Mouse (Mus musculus) olfactory bulb, adult 2 months (tissue): ENCODE results near the gene H2-M11. TPM values are rescaled to one million over a fixed set of nuclear protein-coding genes. Genes with fewer than 3 reads are reported as not detected.

Experiments used
- H3K27ac ChIP-seq: fragments of 200-500 bp; 2 replicates; pipeline ENCODE4 v1.5.1; 2012; ENCODE audit warnings: low read depth, low read length; ENCODE audit not compliant: insufficient read depth
- H3K4me1 ChIP-seq: fragments of 200-500 bp; 2 replicates; pipeline ENCODE4 v1.6.1; 2012; ENCODE audit warnings: low read length; ENCODE audit not compliant: control insufficient read depth, insufficient read depth
- H3K4me3 ChIP-seq: fragments of 200-500 bp; 2 replicates; pipeline ENCODE4 v1.5.1; 2012; ENCODE audit warnings: mild to moderate bottlenecking, low read depth, low read length, moderate library complexity; ENCODE audit not compliant: insufficient read depth
- CTCF ChIP-seq: fragments of 200-500 bp; IDR thresholded peaks from 2 replicates; pipeline ENCODE4 v1.5.1; 2012; ENCODE audit warnings: low read depth, mild to moderate bottlenecking, low read length, moderate library complexity; ENCODE audit not compliant: insufficient read depth
- POLR2A ChIP-seq: fragments of 200-500 bp; IDR thresholded peaks from 2 replicates; pipeline ENCODE4 v1.6.1; 2012; ENCODE audit warnings: mild to moderate bottlenecking, low read depth, low read length, moderate library complexity; ENCODE audit not compliant: insufficient read depth
- WGBS: fragments of 180-500 bp; shearing (Covaris S2); methylation state at CpG from one replicate; pipeline ENCODE4 v1.1.7; 2018; 5-methylcytosine and 5-hydroxymethylcytosine counted together
- polyA plus RNA-seq: library from polyadenylated mRNA; stranded (reverse); fragments of >200 nt; gene quantifications from 2 replicates; pipeline ENCODE4 v1.2.4, GENCODE M21; 2012; ENCODE audit warnings: low replicate concordance; ENCODE audit not compliant: missing spikeins, insufficient read depth, insufficient read length

The H2-M11 gene
- not detected in 2 replicates for polyA plus RNA-seq

GRCm38 (mm10) chr17:36546775-36547174, at the start of gene H2-M11:
Gene H2-M11, plus strand, starts transcription at chr17:36547075.
- WGBS: 66% methylated on average over 3 of the region's 3 CpGs
- H3K4me1 ChIP-seq: no peaks in the 10 kb centered on the region
- no peak for TF ChIP-seq CTCF
- TF ChIP-seq POLR2A: no peak

GRCm38 (mm10) chr17:36500435-36500834, 46.4 kb upstream of the H2-M11 start:
- no peak overlapping the region for H3K27ac ChIP-seq
- 48% methylated on average over 1 of the region's 1 CpGs for whole genome bisulfite sequencing
- no peaks in the 10 kb centered on the region for H3K4me1 ChIP-seq
- no peak overlapping the region for H3K4me3 ChIP-seq
- no peak for TF ChIP-seq CTCF

More at GRCm38 (mm10) chr17:36546775-36547174, at the start of gene H2-M11:
- Histone ChIP-seq H3K4me3 (no peak within 1 kb of the TSS), H3K27ac (no peak within 1 kb of the TSS)

GRCm38 (mm10) chr17:36503910-36504309, 43.0 kb upstream of the H2-M11 start:
- Histone ChIP-seq H3K27ac (no peak overlapping the region), H3K4me1 (no peaks in the 10 kb centered on the region), H3K4me3 (no peak overlapping the region)
- TF ChIP-seq CTCF (no peak), POLR2A (no peak)

Other genes starting within 250 kb of the H2-M11 start
- gene H2-M10.1, start 220.9 kb upstream of the H2-M11 start, polyA plus RNA-seq: not detected in 2 replicates
- not detected in 2 replicates for gene H2-M10.3, start 178.7 kb upstream of the H2-M11 start, polyA plus RNA-seq
- gene H2-M10.4, start 84.7 kb upstream of the H2-M11 start, polyA plus RNA-seq: not detected in 2 replicates
- gene H2-M9, start 95.6 kb downstream of the H2-M11 start, polyA plus RNA-seq: not detected in 2 replicates
- not detected in 2 replicates for gene H2-M1, start 125.1 kb downstream of the H2-M11 start, polyA plus RNA-seq
- not detected in 2 replicates for gene H2-M10.5, start 225.8 kb downstream of the H2-M11 start, polyA plus RNA-seq